Mouse (Mus musculus) brain, embryonic 14.5 days (tissue): Measurements from ENCODE around the gene Psmc3ip. TPM values are rescaled to one million over a fixed set of nuclear protein-coding genes. Genes with fewer than 3 reads are reported as not detected.
A peak's percentile ranks its signal among the peaks of the same experiment; 100 is the strongest.

Experiments
- DNase-seq: peaks from one replicate; pipeline ENCODE4 v3.0.0-alpha.2; 2011; ENCODE audit warnings: low read depth
- CTCF ChIP-seq: fragments of 200-500 bp; IDR thresholded peaks from 2 replicates; pipeline ENCODE4 v1.5.1; 2012; ENCODE audit warnings: inconsistent platforms, mild to moderate bottlenecking, moderate library complexity, borderline replicate concordance; ENCODE audit not compliant: insufficient read depth, insufficient read length; ENCODE audit errors: extremely low read depth
- POLR2A ChIP-seq: fragments of 200-500 bp; IDR thresholded peaks from 2 replicates; pipeline ENCODE4 v1.6.1; 2012; ENCODE audit warnings: mild to moderate bottlenecking, inconsistent platforms, borderline replicate concordance; ENCODE audit not compliant: poor library complexity, insufficient read depth, insufficient read length, severe bottlenecking; ENCODE audit errors: extremely low read depth
- polyA plus RNA-seq: library from polyadenylated mRNA; depleted of rRNA; stranded (reverse); fragments of >200 nt; gene quantifications from 2 replicates; pipeline ENCODE4 v1.2.3, GENCODE M21; 2012

Gene Psmc3ip
- polyA plus RNA-seq, 1 experiment, result 19.4 TPM

GRCm38 (mm10) chr11:101083083-101083697, 12.0 kb downstream of the Psmc3ip start:
- no peak for DNase-seq
- no peak for TF ChIP-seq CTCF
- TF ChIP-seq POLR2A, result no peak

DNA sequence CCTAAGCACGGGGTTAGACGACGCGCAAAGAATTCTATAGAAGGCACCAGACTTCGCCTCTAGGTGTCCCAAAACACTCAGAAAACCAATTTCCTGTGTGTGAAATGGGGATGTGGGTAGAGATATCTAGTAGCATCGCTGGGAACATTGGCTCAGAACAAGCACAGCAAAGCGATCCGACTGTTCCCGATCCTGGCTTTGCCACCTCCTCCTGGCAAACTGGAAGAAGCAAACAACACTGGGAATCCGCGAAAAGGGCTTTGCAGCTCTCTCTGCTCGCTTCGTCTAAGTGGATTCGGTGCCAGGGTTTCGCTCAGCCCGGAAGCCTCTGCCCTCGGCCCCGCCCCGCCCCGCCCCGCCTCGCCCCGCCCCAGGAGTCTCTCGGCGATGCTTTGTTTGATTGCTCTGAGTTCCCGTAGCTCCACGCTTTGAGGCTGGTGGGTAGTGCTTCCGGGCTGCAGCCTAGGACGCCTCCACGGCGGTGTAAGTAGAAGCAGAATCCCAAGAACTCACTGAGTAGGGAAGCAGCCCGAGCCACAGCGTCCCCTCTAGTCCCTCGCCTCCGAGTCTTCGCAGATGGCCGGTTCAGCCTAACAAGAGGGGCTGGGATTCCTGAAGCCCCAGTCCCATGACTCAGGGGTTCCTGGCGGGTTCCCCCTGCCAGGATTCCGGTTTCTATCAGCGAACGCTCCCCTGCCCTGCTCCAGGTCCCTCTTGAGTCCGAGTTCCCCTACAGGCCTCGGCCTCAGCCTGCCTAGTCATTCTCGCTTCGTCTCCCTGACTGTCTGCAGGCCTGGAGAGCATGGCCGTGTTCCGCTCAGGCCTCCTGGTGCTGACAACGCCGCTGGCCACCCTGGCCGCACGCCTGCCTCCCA, 12.8 kb downstream of the Psmc3ip start, which contains the start of gene Coasy:
TSS of gene Coasy (plus strand) at position 358 of the 875 bp plus-strand sequence.
- DNase-seq, result peak; percentile 98
- TF ChIP-seq POLR2A (peak; percentile 51; the same call in 1 of the 2 replicates), CTCF (peak; percentile 40; the same call in 1 of the 2 replicates)

- no peak for TF ChIP-seq CTCF
- no peak for TF ChIP-seq POLR2A
- peak; percentile 27 for DNase-seq
Measured at GRCm38 (mm10) chr11:101081659-101082058, 13.6 kb downstream of the Psmc3ip start.

- DNase-seq, result no peak
- TF ChIP-seq CTCF (no peak), POLR2A (no peak)
Measured at GRCm38 (mm10) chr11:101080421-101080820, 14.8 kb downstream of the Psmc3ip start.

DNA sequence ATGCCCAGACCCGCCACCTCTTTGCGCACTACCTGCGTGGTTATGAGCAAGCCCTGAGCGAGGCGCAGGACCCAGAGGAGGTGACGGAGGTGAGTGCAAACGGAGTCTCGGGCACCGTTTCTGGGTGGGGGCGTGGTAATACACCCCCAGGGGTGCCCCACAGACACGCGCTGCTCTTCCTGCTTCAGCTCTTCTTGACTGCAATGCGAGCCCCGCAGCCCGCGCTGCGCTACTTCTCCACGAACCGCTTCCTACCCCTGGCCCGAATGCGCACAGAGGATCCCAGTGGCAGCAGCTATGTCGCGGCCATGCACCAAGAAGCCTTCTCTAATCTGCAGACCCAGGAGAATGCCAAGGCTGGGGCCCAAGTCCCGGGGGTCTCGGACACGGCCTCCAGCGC, 15.5 kb downstream of the Psmc3ip start:
- no peak for DNase-seq
- TF ChIP-seq POLR2A (no peak), CTCF (no peak)

- DNase-seq, result no peak
- TF ChIP-seq CTCF (no peak), POLR2A (no peak)
Measured at GRCm38 (mm10) chr11:101078121-101078520, 17.1 kb downstream of the Psmc3ip start, which contains the start of gene Hsd17b1. Gene Hsd17b1 (plus strand): TSS chr11:101078411.

DNA sequence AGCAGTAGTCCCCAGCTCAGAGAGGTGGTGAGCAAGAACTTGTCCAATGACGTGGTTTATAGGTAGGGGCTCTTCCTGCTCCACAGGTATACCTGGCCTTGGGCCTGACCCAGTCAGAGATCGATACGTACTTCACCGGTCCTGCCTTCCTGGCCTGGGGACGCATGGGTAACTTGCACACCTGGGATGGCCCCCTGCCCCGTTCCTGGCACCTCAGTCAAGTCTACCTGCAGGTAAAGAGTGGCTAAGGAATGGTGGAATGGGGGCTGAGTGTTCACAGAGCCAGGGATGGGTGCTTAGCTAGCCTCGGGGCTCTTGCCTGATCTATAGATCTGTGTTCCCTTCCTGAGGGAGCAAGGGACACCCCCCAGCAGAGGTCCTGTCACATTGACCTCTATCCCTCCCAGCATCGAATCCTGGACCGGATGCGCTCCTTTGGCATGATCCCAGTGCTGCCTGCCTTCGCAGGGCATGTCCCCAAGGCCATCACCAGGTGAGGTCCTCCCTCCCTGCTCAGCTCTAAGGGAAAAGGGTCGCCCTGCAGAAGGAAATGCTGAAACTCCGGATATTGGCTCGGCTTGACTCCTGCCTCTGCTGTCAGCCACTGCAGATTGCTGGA, 23.3 kb downstream of the Psmc3ip start:
- no peak for TF ChIP-seq POLR2A
- TF ChIP-seq CTCF, result no peak
- DNase-seq, result no peak

DNA sequence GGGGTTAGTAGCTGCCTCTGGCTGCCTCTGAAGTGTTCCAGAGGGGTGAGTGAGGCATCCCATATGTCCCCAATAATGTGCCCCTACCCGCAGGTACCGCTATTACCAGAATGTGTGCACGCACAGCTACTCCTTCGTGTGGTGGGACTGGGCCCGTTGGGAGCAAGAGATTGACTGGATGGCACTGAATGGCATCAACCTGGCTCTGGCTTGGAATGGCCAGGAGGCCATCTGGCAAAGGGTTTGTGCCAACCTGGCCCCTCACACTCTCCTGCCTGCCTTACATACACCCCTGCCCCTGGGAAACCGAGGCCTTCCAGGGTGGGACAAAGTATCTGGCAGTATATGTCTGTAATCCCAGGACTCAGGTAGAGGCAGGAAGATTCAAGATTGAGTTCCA, 24.2 kb downstream of the Psmc3ip start:
- DNase-seq, result no peak
- TF ChIP-seq POLR2A (no peak), CTCF (no peak)

DNA sequence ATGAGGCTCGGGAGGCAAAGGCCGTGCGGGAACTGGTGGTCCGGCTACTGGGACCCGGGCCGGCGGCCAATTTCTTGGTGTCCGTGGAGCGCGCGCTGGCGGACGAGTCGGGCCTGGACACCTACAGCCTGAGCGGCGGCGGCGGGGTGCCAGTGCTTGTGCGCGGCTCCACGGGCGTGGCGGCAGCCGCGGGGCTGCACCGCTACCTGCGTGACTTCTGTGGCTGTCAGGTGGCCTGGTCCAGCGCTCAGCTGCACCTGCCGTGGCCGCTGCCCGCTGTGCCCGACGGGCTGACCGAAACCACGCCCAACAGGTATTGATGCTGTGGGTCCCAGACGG, 25.1 kb downstream of the Psmc3ip start:
- TF ChIP-seq CTCF (no peak), POLR2A (no peak)
- no peak for DNase-seq

- no peak for TF ChIP-seq CTCF
- TF ChIP-seq POLR2A, result peak; percentile 73; the same call in 1 of the 2 replicates
- peak; percentile 96 for DNase-seq
Measured at GRCm38 (mm10) chr11:101069391-101070188, 25.6 kb downstream of the Psmc3ip start, which contains the start of gene Naglu. Gene Naglu (plus strand): TSS chr11:101070012.

DNA sequence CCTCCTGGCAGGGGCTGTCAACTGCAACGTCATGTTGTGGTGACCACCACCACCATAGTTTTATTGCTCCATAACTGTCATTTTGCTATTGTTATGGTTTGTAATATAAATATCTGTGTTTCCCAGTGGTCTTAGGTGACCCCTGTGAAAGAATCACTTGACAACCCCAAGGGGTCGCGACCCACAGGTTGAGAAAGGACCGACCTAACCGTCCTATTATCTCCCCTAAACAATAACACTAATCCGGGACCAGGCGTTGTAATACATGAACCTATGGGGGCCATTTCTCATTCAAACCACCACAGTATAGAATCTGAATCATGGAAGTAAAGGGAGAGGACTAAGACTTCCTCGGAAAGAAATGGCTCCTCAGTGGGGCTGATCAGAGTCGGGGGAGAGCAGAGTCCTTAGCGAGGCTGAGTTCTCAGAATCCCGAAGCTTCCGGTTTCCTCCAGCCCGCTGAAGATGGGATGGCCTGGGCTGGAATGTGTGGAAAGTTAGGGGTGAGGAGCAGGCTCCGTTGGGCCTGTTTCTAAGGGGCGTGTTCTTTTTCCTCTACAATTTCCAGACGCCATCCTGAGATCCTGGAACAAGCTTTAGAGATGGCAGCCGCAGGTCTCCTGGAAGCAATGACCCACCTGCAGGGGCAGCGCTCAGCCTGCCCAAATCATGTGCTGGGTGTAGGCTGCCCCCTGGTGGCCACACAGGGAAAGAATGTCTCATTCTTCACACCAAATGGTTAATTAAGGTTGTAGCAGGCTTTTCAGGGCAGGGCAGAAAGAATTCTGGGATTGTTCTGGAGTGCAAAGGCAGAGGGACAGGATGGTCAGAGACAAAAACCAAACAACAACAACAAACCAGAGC, 28.5 kb downstream of the Psmc3ip start:
- TF ChIP-seq CTCF, result peak; percentile 97
- no peak for TF ChIP-seq POLR2A
- peak; percentile 89 for DNase-seq
